Mouse (Mus musculus): ENCODE results near the gene Ins2.

GRCm38 (mm10) chr7:142653726-142654125 lies 89.5 kb downstream of the Ins2 start:
- TF ChIP-seq CTCF (IDR thresholded peaks at IDR 0.05), result no peak
- no peak for TF ChIP-seq EP300 (IDR thresholded peaks at IDR 0.05)

Data from lung, postnatal 0 days (tissue).